24 mouse cellular contexts compared by ENCODE assay signal in the genomic region with DNA sequence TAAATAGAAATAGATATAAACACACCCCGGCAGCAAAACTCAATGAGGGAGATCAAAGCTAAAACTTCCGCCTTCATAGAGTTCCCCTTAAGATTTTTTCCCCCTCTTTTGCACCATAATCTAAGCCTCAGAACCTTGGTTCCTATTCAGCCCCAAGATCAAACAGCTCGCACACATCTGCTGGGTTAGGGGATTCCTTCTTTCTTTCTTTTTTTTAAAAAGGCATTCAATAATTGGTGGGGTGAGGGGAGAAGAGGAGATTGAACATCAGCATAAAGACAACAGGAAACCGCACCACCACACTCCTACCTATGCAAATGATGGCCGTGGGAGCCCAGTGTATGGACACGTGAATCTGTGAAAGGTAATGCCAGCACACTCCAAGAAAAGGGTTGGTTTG.
DNase-seq lines count a peak whose midpoint lies in the region; ATAC-seq and TF ChIP-seq lines count a peak whose summit lies in the region.
"Had no signal": no experiment of that assay in that cellular context is flagged by ENCODE, and none has a peak within 500 bp of the region (broad histone marks: within the 10 kb centered on the region; RNA-seq: fewer than 3 reads in every experiment).

No protein-coding gene starts in this region.

- peaks cover 0 to 19% of the 10 kb centered on the region in 2 experiments; a peak in 2 of 4 replicates for H3K36me3 ChIP-seq in MEL (ENCODE audit: control insufficient read depth in 1 of 2, insufficient read depth in 2 of 2, low read length in 2 of 2)
- H3K36me3 ChIP-seq in hindbrain, embryonic 12.5 days: no peaks in the 10 kb centered on the region
- H3K36me3 ChIP-seq: embryonic facial prominence, embryonic 10.5 days; heart, embryonic 13.5 days; neural tube, embryonic 15.5 days had no signal

- ATAC-seq in hindbrain, embryonic 12.5 days (ENCODE audit: low FRiP score): no peak
- ATAC-seq: forebrain, postnatal 0 days; midbrain, embryonic 16.5 days had no signal

- 0 out of 4 replicates have a peak, but pooled peaks of 1 of the 2 experiments have one; percentile 34 for TF ChIP-seq EP300 in MEL (IDR thresholded peaks at IDR 0.05; ENCODE audit: low read depth in 1 of 2, low read length in 2 of 2)

- H3K4me3 ChIP-seq in MEL (ENCODE audit: control insufficient read depth in 1 of 2, insufficient read depth in 1 of 2, low read depth in 2 of 2, low read length in 2 of 2): peak overlapping the region; percentile 72 to 79
- H3K4me3 ChIP-seq in hindbrain, embryonic 12.5 days: no peak overlapping the region
- no peak overlapping the region for H3K4me3 ChIP-seq in lung, adult 2 months (replicated peaks; ENCODE audit: extremely low read depth, low read depth, low read length)
- H3K4me3 ChIP-seq: embryonic facial prominence, embryonic 10.5 days; heart, embryonic 13.5 days; myocyte; neural tube, embryonic 15.5 days had no signal

- 56% methylated on average over 6 of the region's 6 CpGs for WGBS in hindbrain, embryonic 12.5 days
- 81% methylated on average over 6 of the region's 6 CpGs for WGBS in lung, adult 2 months

- peaks cover 4 to 29% of the 10 kb centered on the region in 2 experiments; a peak in 3 of 4 replicates for H3K4me1 ChIP-seq in MEL (ENCODE audit: control insufficient read depth in 1 of 2, insufficient read depth in 2 of 2, low read length in 2 of 2)
- H3K4me1 ChIP-seq in hindbrain, embryonic 12.5 days: peaks cover 16% of the 10 kb centered on the region
- H3K4me1 ChIP-seq in lung, adult 2 months (ENCODE audit: control insufficient read depth, insufficient read depth, low read length): no peaks in the 10 kb centered on the region

- H3K4me2 ChIP-seq in hindbrain, embryonic 12.5 days (replicated peaks): no peak overlapping the region
- H3K4me2 ChIP-seq: heart, embryonic 13.5 days; neural tube, embryonic 15.5 days had no signal

- H3K27me3 ChIP-seq in MEL (ENCODE audit: control insufficient read depth in 1 of 2, insufficient read depth in 2 of 2, low read length in 2 of 2): no peaks in the 10 kb centered on the region
- peaks cover 66% of the 10 kb centered on the region for H3K27me3 ChIP-seq in hindbrain, embryonic 12.5 days

- DNase-seq in A20 (ENCODE audit: low read depth, low spot score) (peak; percentile 62), MEL (ENCODE audit: low read depth, low spot score) (peak; percentile 86)
- DNase-seq in B cell, adult 2 months: peak; percentile 44 to 59
- DNase-seq in naive thymus-derived CD4-positive, alpha-beta T cell, adult 2 months (ENCODE audit: low read depth): peak; percentile 59
- no peak for DNase-seq in lung, adult 2 months
- DNase-seq in right cerebral cortex, adult 18-20 months: no peak
- DNase-seq: adrenal gland, postnatal 36 days; cerebellum, adult 9-10 months; forebrain, postnatal 0 days; gastrocnemius, postnatal 14 days; heart, adult 11 months; heart, postnatal 14 days; kidney, adult 18-20 months; thymus, adult 2 months had no signal

- no peak for TF ChIP-seq RAD21 in MEL (IDR thresholded peaks at IDR 0.05; ENCODE audit: low read depth, low read length)

- peaks cover 10% of the 10 kb centered on the region for H3K79me2 ChIP-seq in MEL (ENCODE audit: control insufficient read depth, insufficient read depth, low read length, poor library complexity)

- TF ChIP-seq CTCF in MEL (IDR thresholded peaks at IDR 0.05 in 2 of 3, conservative IDR thresholded peaks at IDR 0.05 in 1 of 3; ENCODE audit: control insufficient read depth in 1 of 3, insufficient read depth in 1 of 3, low read depth in 2 of 3, low read length in 3 of 3, poor library complexity in 1 of 3, severe bottlenecking in 1 of 3): no peak
- no peak for TF ChIP-seq CTCF in lung, adult 2 months (IDR thresholded peaks at IDR 0.05; ENCODE audit: insufficient read depth, low read length)

- peak overlapping the region; percentile 87 for H3K9ac ChIP-seq in MEL (ENCODE audit: control insufficient read depth, low read depth, low read length, poor library complexity, severe bottlenecking)
- no peak overlapping the region for H3K9ac ChIP-seq in hindbrain, embryonic 12.5 days
- H3K9ac ChIP-seq: forebrain, postnatal 0 days; heart, embryonic 13.5 days; liver, embryonic 14.5 days; neural tube, embryonic 15.5 days had no signal

- peak overlapping the region; percentile 96 for H3K27ac ChIP-seq in MEL (ENCODE audit: control insufficient read depth, low read depth, low read length)
- no peak overlapping the region for H3K27ac ChIP-seq in hindbrain, embryonic 12.5 days
- H3K27ac ChIP-seq: embryonic facial prominence, embryonic 10.5 days; heart, embryonic 13.5 days; kidney, postnatal 0 days; liver, embryonic 14.5 days; macrophage; neural tube, embryonic 15.5 days; stomach, postnatal 0 days had no signal

- H3K9me3 ChIP-seq in MEL (replicated peaks; ENCODE audit: insufficient read depth, low read length): no peaks in the 10 kb centered on the region
- H3K9me3 ChIP-seq in hindbrain, embryonic 12.5 days (replicated peaks): no peaks in the 10 kb centered on the region
- H3K9me3 ChIP-seq: embryonic facial prominence, embryonic 10.5 days; heart, embryonic 13.5 days; neural tube, embryonic 15.5 days had no signal

- peak in 1 of 2 experiments; percentile 47; a peak in 2 of 4 replicates for TF ChIP-seq POLR2A in MEL (IDR thresholded peaks at IDR 0.05; ENCODE audit: control insufficient read depth in 1 of 2, insufficient read depth in 1 of 2, low read depth in 1 of 2, low read length in 2 of 2, poor library complexity in 1 of 2)
- TF ChIP-seq POLR2A in lung, adult 2 months (IDR thresholded peaks at IDR 0.05; ENCODE audit: borderline replicate concordance, extremely low read depth, low read depth, low read length): no peak

TF ChIP-seq in MEL, 35 proteins besides CTCF, POLR2A, EP300 and RAD21:
- TF ChIP-seq ZC3H11A (IDR thresholded peaks at IDR 0.05; ENCODE audit: low read depth, low read length): no peak
- peak; percentile 48; the same call in 1 of the 2 replicates for TF ChIP-seq BHLHE40 (IDR thresholded peaks at IDR 0.05; ENCODE audit: borderline replicate concordance, low read depth, low read length)
- no peak for TF ChIP-seq JUND (IDR thresholded peaks at IDR 0.05; ENCODE audit: low read depth, low read length)
- TF ChIP-seq GATA1 (IDR thresholded peaks at IDR 0.05; ENCODE audit: low read depth, low read length): peak; percentile 45
- peak; percentile 78 for TF ChIP-seq ETS1 (IDR thresholded peaks at IDR 0.05; ENCODE audit: low read depth, low read length)
- peak; percentile 49 for TF ChIP-seq NELFE (IDR thresholded peaks at IDR 0.05; ENCODE audit: low read depth, low read length)
- TF ChIP-seq MYC (IDR thresholded peaks at IDR 0.05; ENCODE audit: low read depth, low read length): peak; percentile 88
- no peak for TF ChIP-seq POLR2AphosphoS5 (IDR thresholded peaks at IDR 0.05; ENCODE audit: borderline replicate concordance, low read depth, low read length)
- no peak for TF ChIP-seq MAFK (IDR thresholded peaks at IDR 0.05; ENCODE audit: borderline replicate concordance, low read depth, low read length)
- no peak for TF ChIP-seq MAZ (IDR thresholded peaks at IDR 0.05; ENCODE audit: low read depth, low read length)
- no peak; the same call in 1 of the 2 replicates for TF ChIP-seq RCOR1 (IDR thresholded peaks at IDR 0.05; ENCODE audit: low read depth, low read length)
- TF ChIP-seq TCF12 (IDR thresholded peaks at IDR 0.05; ENCODE audit: low read depth, low read length): peak; percentile 73
- TF ChIP-seq ZNF384 (IDR thresholded peaks at IDR 0.05; ENCODE audit: low read depth, low read length): peak; percentile 45; the same call in 1 of the 2 replicates
- no peak for TF ChIP-seq UBTF (IDR thresholded peaks at IDR 0.05; ENCODE audit: borderline replicate concordance, insufficient read depth, low read depth, low read length)
- TF ChIP-seq CHD1 (IDR thresholded peaks at IDR 0.05; ENCODE audit: low read depth, low read length): no peak
- TF ChIP-seq KAT2A (conservative IDR thresholded peaks at IDR 0.05; ENCODE audit: low read depth, low read length): peak; percentile 56
- no peak for TF ChIP-seq MAX (IDR thresholded peaks at IDR 0.05; ENCODE audit: low read length)
- peak; percentile 49 for TF ChIP-seq USF1 (IDR thresholded peaks at IDR 0.05; ENCODE audit: low read depth, low read length)
- TF ChIP-seq SMC3 (IDR thresholded peaks at IDR 0.05; ENCODE audit: low read depth, low read length): no peak
- TF ChIP-seq HCFC1 (IDR thresholded peaks at IDR 0.05; ENCODE audit: low read depth, low read length): peak; percentile 88
- no peak for TF ChIP-seq TAL1 (IDR thresholded peaks at IDR 0.05; ENCODE audit: low read length)
- no peak for TF ChIP-seq NRF1 (IDR thresholded peaks at IDR 0.05; ENCODE audit: insufficient read depth, low read depth, low read length, poor library complexity, severe bottlenecking)
- no peak for TF ChIP-seq CHD2 (IDR thresholded peaks at IDR 0.05; ENCODE audit: low read length)
- no peak; the same call in 1 of the 2 replicates for TF ChIP-seq ZMIZ1 (IDR thresholded peaks at IDR 0.05; ENCODE audit: low read depth, low read length)
- TF ChIP-seq E2F4 (IDR thresholded peaks at IDR 0.05; ENCODE audit: borderline replicate concordance, low read depth, low read length): peak; percentile 70; the same call in 1 of the 2 replicates
- no peak for TF ChIP-seq USF2 (IDR thresholded peaks at IDR 0.05; ENCODE audit: borderline replicate concordance in 1 of 2, insufficient read depth in 1 of 2, low read depth in 1 of 2, low read length in 2 of 2)
- TF ChIP-seq TBP (IDR thresholded peaks at IDR 0.05; ENCODE audit: low read depth, low read length): peak; percentile 93
- no peak for TF ChIP-seq POLR2AphosphoS2 (IDR thresholded peaks at IDR 0.05; ENCODE audit: low read length)
- TF ChIP-seq GABPA (IDR thresholded peaks at IDR 0.05; ENCODE audit: low read depth, low read length): no peak
- no peak for TF ChIP-seq MYB (IDR thresholded peaks at IDR 0.05; ENCODE audit: low read depth, low read length)
- TF ChIP-seq SIN3A (IDR thresholded peaks at IDR 0.05; ENCODE audit: low read length): peak; percentile 93
- peak; percentile 85 for TF ChIP-seq MXI1 (IDR thresholded peaks at IDR 0.05; ENCODE audit: low read depth, low read length)
- TF ChIP-seq ZKSCAN1 (IDR thresholded peaks at IDR 0.05; ENCODE audit: low read depth, low read length): no peak
- TF ChIP-seq ELF1 (IDR thresholded peaks at IDR 0.05; ENCODE audit: low read depth, low read length): peak; percentile 83; the same call in 1 of the 2 replicates
- no peak for TF ChIP-seq MEF2A (IDR thresholded peaks at IDR 0.05; ENCODE audit: extremely low read depth, insufficient replicate concordance, low read depth, low read length, poor library complexity, severe bottlenecking)

Comparison
In these comparisons a context has a peak if more than half of its experiments do, and no peak if none do; other contexts are left out.
1. DNase-seq: peak in A20 (single experiment), B cell, adult 2 months (2 of 2), MEL (single experiment) and naive thymus-derived CD4-positive, alpha-beta T cell, adult 2 months (single experiment); none in lung, adult 2 months (single experiment) and right cerebral cortex, adult 18-20 months (single experiment).
2. H3K4me3 ChIP-seq: peak in MEL (2 of 2); none in hindbrain, embryonic 12.5 days (single experiment) and lung, adult 2 months (single experiment).